Mouse (Mus musculus) E14TG2a.4 (cell line): ENCODE measurements around the gene Pcx.

Experiments
- H3K27me3 ChIP-seq: 2 replicates; pipeline ENCODE4 v1.6.1; 2014; ENCODE audit warnings: low read length, control low read depth; ENCODE audit not compliant: insufficient read depth
- H3K36me3 ChIP-seq: 2 replicates; pipeline ENCODE4 v1.6.1; 2014; ENCODE audit warnings: low read length, control low read depth; ENCODE audit not compliant: insufficient read depth
- H3K4me1 ChIP-seq: replicated peaks from 2 replicates; pipeline ENCODE4 v1.6.1; 2014; ENCODE audit warnings: low read depth, low read length, control low read depth
- H3K4me3 ChIP-seq: replicated peaks from 2 replicates; pipeline ENCODE4 v1.5.1; 2014; ENCODE audit warnings: mild to moderate bottlenecking, low read length
- H3K9me3 ChIP-seq: 2 replicates; pipeline ENCODE4 v1.6.1; 2014; ENCODE audit warnings: low read length, control low read depth
- CTCF ChIP-seq: conservative IDR thresholded peaks from 2 replicates; pipeline ENCODE4 v1.5.1; 2014; ENCODE audit warnings: low read length
- NANOG ChIP-seq: IDR thresholded peaks from 2 replicates; pipeline ENCODE4 v1.6.1; 2014; ENCODE audit warnings: borderline replicate concordance, low read length, mixed read lengths
- POU5F1 ChIP-seq: IDR thresholded peaks from 2 replicates; pipeline ENCODE4 v1.6.1; 2014; ENCODE audit warnings: low read length, borderline replicate concordance

The Pcx gene

GRCm38 (mm10) chr19:4610109-4610508, 99.8 kb downstream of the Pcx start:
- H3K36me3 ChIP-seq: peaks cover 41% of the 10 kb centered on the region
- no peak for TF ChIP-seq POU5F1
- TF ChIP-seq NANOG: no peak
- TF ChIP-seq CTCF: no peak

GRCm38 (mm10) chr19:4612181-4612961, 102.1 kb downstream of the Pcx start:
- Histone ChIP-seq H3K27me3 (peaks cover 25% of the 10 kb centered on the region), H3K4me3 (peak overlapping the region; percentile 89), H3K9me3 (no peaks in the 10 kb centered on the region), H3K36me3 (peaks cover 41% of the 10 kb centered on the region), H3K4me1 (peaks cover 46% of the 10 kb centered on the region)
- TF ChIP-seq POU5F1: no peak
- TF ChIP-seq CTCF: no peak
- TF ChIP-seq NANOG: no peak

More at GRCm38 (mm10) chr19:4610109-4610508, 99.8 kb downstream of the Pcx start:
- no peak overlapping the region for H3K4me3 ChIP-seq
- H3K27me3 ChIP-seq: peaks cover 14% of the 10 kb centered on the region
- no peaks in the 10 kb centered on the region for H3K9me3 ChIP-seq
- H3K4me1 ChIP-seq: peaks cover 35% of the 10 kb centered on the region

- TF ChIP-seq POU5F1 (no peak), CTCF (no peak), NANOG (no peak)
- Histone ChIP-seq H3K27me3 (peaks cover 36% of the 10 kb centered on the region), H3K36me3 (peaks cover 41% of the 10 kb centered on the region), H3K9me3 (no peaks in the 10 kb centered on the region), H3K4me3 (peak overlapping the region; percentile 89), H3K4me1 (peaks cover 57% of the 10 kb centered on the region)
These were observed 103.4 kb downstream of the Pcx start for GRCm38 (mm10) chr19:4613464-4614304.

- Histone ChIP-seq H3K9me3 (no peaks in the 10 kb centered on the region), H3K4me1 (peaks cover 61% of the 10 kb centered on the region), H3K4me3 (peak overlapping the region; percentile 89), H3K36me3 (peaks cover 45% of the 10 kb centered on the region), H3K27me3 (peaks cover 38% of the 10 kb centered on the region)
- TF ChIP-seq POU5F1 (no peak), CTCF (no peak), NANOG (no peak)
These were observed 104.3 kb downstream of the Pcx start for GRCm38 (mm10) chr19:4614305-4615150.

GRCm38 (mm10) chr19:4615151-4616093, 105.2 kb downstream of the Pcx start, which contains the start of gene Lrfn4:
TSS of gene Lrfn4 (minus strand) at chr19:4615667.
- TF ChIP-seq CTCF: no peak
- no peak for TF ChIP-seq POU5F1
- TF ChIP-seq NANOG: no peak
- Histone ChIP-seq H3K27me3 (peaks cover 38% of the 10 kb centered on the region), H3K36me3 (peaks cover 49% of the 10 kb centered on the region), H3K4me3 (peak within 1 kb of the TSS; percentile 89), H3K4me1 (peaks cover 67% of the 10 kb centered on the region), H3K9me3 (no peaks in the 10 kb centered on the region)

- no peak overlapping the region for H3K4me3 ChIP-seq
- TF ChIP-seq POU5F1: no peak
- no peak for TF ChIP-seq CTCF
- no peak for TF ChIP-seq NANOG
These were observed 106.3 kb downstream of the Pcx start for GRCm38 (mm10) chr19:4616546-4616945.

GRCm38 (mm10) chr19:4618183-4618582, 107.9 kb downstream of the Pcx start:
- Histone ChIP-seq H3K27me3 (peaks cover 38% of the 10 kb centered on the region), H3K36me3 (peaks cover 52% of the 10 kb centered on the region), H3K4me1 (peaks cover 68% of the 10 kb centered on the region), H3K9me3 (no peaks in the 10 kb centered on the region), H3K4me3 (0 out of 2 replicates have a peak overlapping the region, but pooled peaks have one; percentile 23)
- TF ChIP-seq NANOG (no peak), CTCF (peak; percentile 26)

More at GRCm38 (mm10) chr19:4616546-4616945, 106.3 kb downstream of the Pcx start:
- peaks cover 70% of the 10 kb centered on the region for H3K4me1 ChIP-seq
- peaks cover 49% of the 10 kb centered on the region for H3K36me3 ChIP-seq
- H3K9me3 ChIP-seq: no peaks in the 10 kb centered on the region
- peaks cover 38% of the 10 kb centered on the region for H3K27me3 ChIP-seq
